Mouse (Mus musculus) embryonic fibroblast, embryonic 13.5 days (primary cell): ENCODE results near the gene Ifnar1. TPM values are rescaled to one million over a fixed set of nuclear protein-coding genes. Genes with fewer than 3 reads are reported as not detected.

Source experiments
- H3K27ac ChIP-seq: 2 replicates; pipeline ENCODE4 v1.5.1; 2012; ENCODE audit warnings: low read length, control low read depth, inconsistent platforms; ENCODE audit not compliant: insufficient read depth
- H3K4me1 ChIP-seq: 2 replicates; pipeline ENCODE4 v1.6.1; 2011; ENCODE audit warnings: low read length; ENCODE audit not compliant: control insufficient read depth, insufficient read depth
- H3K4me3 ChIP-seq: 2 replicates; pipeline ENCODE4 v1.5.1; 2011; ENCODE audit warnings: mild to moderate bottlenecking, control low read depth, low read length; ENCODE audit not compliant: insufficient read depth
- CTCF ChIP-seq: IDR thresholded peaks from 2 replicates; pipeline ENCODE4 v1.5.1; 2011; ENCODE audit warnings: mild to moderate bottlenecking, control low read depth, low read length, moderate library complexity, borderline replicate concordance; ENCODE audit not compliant: insufficient read depth
- POLR2A ChIP-seq: IDR thresholded peaks from 2 replicates; pipeline ENCODE4 v1.6.1; 2011; ENCODE audit warnings: low read depth, mild to moderate bottlenecking, control low read depth, low read length, moderate library complexity
- polyA plus RNA-seq: library from polyadenylated mRNA; stranded (reverse); fragments of >200 nt; gene quantifications from 2 replicates; pipeline ENCODE4 v1.2.4, GENCODE M21; 2011; ENCODE audit warnings: low read depth; ENCODE audit not compliant: missing spikeins, insufficient read length

Ifnar1 gene
- polyA plus RNA-seq, 1 experiment, result 73.8 TPM

DNA sequence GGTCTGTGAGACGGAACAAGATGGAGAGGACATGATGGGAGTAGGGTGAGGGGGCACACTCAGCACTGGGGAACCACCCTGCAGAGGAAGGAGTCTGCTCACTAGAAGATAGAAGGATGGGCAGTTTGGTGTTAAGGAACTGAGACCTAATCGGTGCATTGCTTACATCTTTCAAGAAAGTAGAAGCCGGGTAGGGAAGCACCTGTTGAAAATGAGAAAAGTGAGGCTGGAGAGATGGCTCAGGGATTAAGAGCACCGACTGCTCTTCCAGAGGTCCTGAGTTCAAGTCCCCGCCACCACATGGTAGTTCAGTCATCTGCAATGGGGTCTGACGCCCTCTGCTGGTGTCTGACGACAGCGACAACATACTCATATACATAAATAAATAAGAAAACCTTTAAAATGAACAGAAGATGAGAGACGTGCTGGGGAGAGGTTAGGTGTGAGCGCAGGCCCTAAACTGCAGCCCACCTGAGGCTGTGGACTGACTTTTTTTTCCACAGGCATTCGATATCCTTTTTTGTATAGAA lies 25.1 kb upstream of the Ifnar1 start:
- Histone ChIP-seq H3K4me1 (no peaks in the 10 kb centered on the region), H3K27ac (no peak overlapping the region), H3K4me3 (no peak overlapping the region)
- TF ChIP-seq POLR2A, result no peak
- no peak for TF ChIP-seq CTCF

- H3K4me3 ChIP-seq, result no peak overlapping the region
- no peaks in the 10 kb centered on the region for H3K4me1 ChIP-seq
- H3K27ac ChIP-seq, result no peak overlapping the region
- TF ChIP-seq POLR2A (no peak), CTCF (no peak)
Measured at GRCm38 (mm10) chr16:91461066-91461638, 23.9 kb upstream of the Ifnar1 start.

GRCm38 (mm10) chr16:91461773-91462181 lies 23.3 kb upstream of the Ifnar1 start:
- no peak overlapping the region for H3K4me3 ChIP-seq
- H3K27ac ChIP-seq, result no peak overlapping the region
- H3K4me1 ChIP-seq, result no peaks in the 10 kb centered on the region
- TF ChIP-seq POLR2A (no peak), CTCF (no peak)

- H3K4me1 ChIP-seq, result no peaks in the 10 kb centered on the region
- no peak overlapping the region for H3K4me3 ChIP-seq
- TF ChIP-seq POLR2A (no peak), CTCF (no peak)
- H3K27ac ChIP-seq, result no peak overlapping the region
Measured at GRCm38 (mm10) chr16:91462644-91463043, 22.4 kb upstream of the Ifnar1 start.

DNA sequence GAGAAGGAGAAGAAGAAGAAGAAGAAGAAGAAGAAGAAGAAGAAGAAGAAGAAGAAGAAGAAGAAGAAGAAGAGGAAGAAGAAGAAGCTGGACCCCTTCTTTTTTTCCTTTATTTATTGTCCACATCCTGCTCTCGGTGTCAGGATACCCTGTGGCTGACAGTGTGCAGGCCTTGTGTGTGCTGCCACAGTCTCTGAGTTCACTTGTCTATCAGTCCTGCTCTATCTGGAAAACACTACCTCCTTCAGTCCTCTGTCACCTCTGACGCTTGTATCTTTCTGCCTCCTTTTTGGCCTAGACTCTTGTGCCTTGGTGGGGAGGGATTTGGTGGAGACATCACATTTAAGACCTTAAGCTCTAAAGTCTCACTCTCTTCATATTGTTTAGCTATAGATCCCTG lies 21.6 kb upstream of the Ifnar1 start:
- Histone ChIP-seq H3K4me1 (no peaks in the 10 kb centered on the region), H3K4me3 (no peak overlapping the region), H3K27ac (no peak overlapping the region)
- TF ChIP-seq POLR2A, result no peak
- TF ChIP-seq CTCF, result no peak

DNA sequence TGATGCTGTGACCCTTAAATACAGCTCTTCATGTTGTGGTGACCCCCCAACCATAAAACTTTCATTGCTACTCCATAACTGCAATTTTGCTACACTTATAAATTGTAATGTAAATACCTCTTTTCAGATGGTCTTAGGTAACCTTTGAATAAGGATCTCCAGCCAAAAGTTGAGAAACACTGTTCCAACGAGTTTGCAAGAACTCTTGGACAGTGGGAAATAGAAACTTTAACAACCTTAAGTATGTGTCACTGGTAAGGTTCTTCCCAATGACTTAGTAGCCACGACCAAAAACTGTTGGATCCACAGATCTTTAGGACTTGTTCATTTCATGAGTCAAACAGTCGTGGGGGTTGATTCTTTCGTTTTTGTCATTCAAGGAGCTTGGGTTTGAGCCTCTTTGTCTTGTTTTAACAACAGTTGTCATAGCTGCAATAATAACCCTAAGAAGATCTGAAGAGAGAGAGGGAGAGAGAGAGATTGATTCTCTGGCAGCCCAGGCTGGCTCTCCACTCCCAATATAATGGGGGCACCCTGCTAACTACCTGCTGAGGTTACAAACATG lies 21.1 kb upstream of the Ifnar1 start:
- H3K4me3 ChIP-seq, result peak overlapping the region; percentile 50
- TF ChIP-seq POLR2A (no peak), CTCF (no peak)
- no peaks in the 10 kb centered on the region for H3K4me1 ChIP-seq
- H3K27ac ChIP-seq, result no peak overlapping the region

GRCm38 (mm10) chr16:91464594-91465504 lies 20.2 kb upstream of the Ifnar1 start:
- peak overlapping the region; percentile 53 for H3K4me3 ChIP-seq

GRCm38 (mm10) chr16:91465505-91466240 lies 19.4 kb upstream of the Ifnar1 start:
- H3K4me1 ChIP-seq, result no peaks in the 10 kb centered on the region
- TF ChIP-seq POLR2A (no peak), CTCF (no peak)
- no peak overlapping the region for H3K27ac ChIP-seq
- H3K4me3 ChIP-seq, result peak overlapping the region; percentile 53

More at GRCm38 (mm10) chr16:91464594-91465504, 20.2 kb upstream of the Ifnar1 start:
- H3K27ac ChIP-seq, result no peak overlapping the region
- H3K4me1 ChIP-seq, result no peaks in the 10 kb centered on the region
- TF ChIP-seq CTCF, result no peak
- peak; percentile 45 for TF ChIP-seq POLR2A

DNA sequence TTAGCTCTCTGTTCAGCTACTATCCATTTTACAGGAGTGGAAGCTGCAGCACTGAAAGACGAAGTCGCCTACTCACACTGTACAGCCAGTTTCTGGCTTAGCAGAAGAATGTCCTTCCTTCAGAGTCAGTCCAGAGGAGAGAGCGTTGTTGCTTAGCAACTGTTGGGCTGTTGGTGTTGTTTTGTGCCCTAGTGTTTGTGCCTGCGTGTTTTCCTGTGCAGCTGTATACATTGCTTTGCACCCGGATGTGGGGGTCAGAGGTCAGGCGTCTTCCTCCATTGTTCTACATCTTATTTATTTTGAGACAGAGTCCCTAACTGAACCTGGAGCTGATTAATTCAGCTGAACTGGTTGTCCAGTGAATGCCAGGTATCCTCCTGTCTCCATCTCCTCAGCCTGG lies 18.5 kb upstream of the Ifnar1 start:
- no peak overlapping the region for H3K27ac ChIP-seq
- no peaks in the 10 kb centered on the region for H3K4me1 ChIP-seq
- no peak for TF ChIP-seq CTCF
- TF ChIP-seq POLR2A, result no peak
- H3K4me3 ChIP-seq, result no peak overlapping the region
